Mouse (Mus musculus) spleen, adult 2 months (tissue): ENCODE measurements around the gene Ms4a4a. TPM values are rescaled to one million over a fixed set of nuclear protein-coding genes. Genes with fewer than 3 reads are reported as not detected.

Experiments used
- DNase-seq, 2 experiments: peaks; one replicate each; pipeline versions ENCODE4 v3.0.0 to v3.0.0-alpha.2; 2012 to 2021; ENCODE audit warnings: low spot score in 2 of 2, low read depth in 1 of 2
- H3K27ac ChIP-seq: fragments of 200-500 bp; 2 replicates; pipeline ENCODE4 v1.5.1; 2012; ENCODE audit warnings: low read length, inconsistent platforms; ENCODE audit not compliant: insufficient read depth
- H3K27me3 ChIP-seq: fragments of 200-500 bp; 2 replicates; pipeline ENCODE4 v1.6.1; 2012; ENCODE audit warnings: mild to moderate bottlenecking, moderate library complexity, low read length, inconsistent platforms; ENCODE audit not compliant: control insufficient read depth, insufficient read depth
- H3K36me3 ChIP-seq: fragments of 200-500 bp; 2 replicates; pipeline ENCODE4 v1.6.1; 2012; ENCODE audit warnings: mild to moderate bottlenecking, low read length, inconsistent platforms; ENCODE audit not compliant: control insufficient read depth, insufficient read depth
- H3K4me1 ChIP-seq: fragments of 200-500 bp; 2 replicates; pipeline ENCODE4 v1.6.1; 2011; ENCODE audit warnings: inconsistent platforms; ENCODE audit not compliant: control insufficient read depth, insufficient read depth, insufficient read length
- H3K4me3 ChIP-seq: fragments of 200-500 bp; 2 replicates; pipeline ENCODE4 v1.5.1; 2011; ENCODE audit warnings: mild to moderate bottlenecking, inconsistent platforms; ENCODE audit not compliant: insufficient read depth, insufficient read length; ENCODE audit errors: extremely low read depth
- CTCF ChIP-seq: fragments of 200-500 bp; IDR thresholded peaks from 2 replicates; pipeline ENCODE4 v1.5.1; 2011; ENCODE audit warnings: mild to moderate bottlenecking, inconsistent platforms; ENCODE audit not compliant: insufficient read depth, insufficient read length, insufficient replicate concordance; ENCODE audit errors: extremely low read depth
- POLR2A ChIP-seq: fragments of 200-500 bp; IDR thresholded peaks from 2 replicates; pipeline ENCODE4 v1.6.1; 2011; ENCODE audit warnings: low read depth, low read length, inconsistent platforms
- WGBS: fragments of 180-500 bp; shearing (Covaris S2); methylation state at CpG from one replicate; pipeline ENCODE4 v1.1.7; 2018; 5-methylcytosine and 5-hydroxymethylcytosine counted together
- polyA plus RNA-seq: library from polyadenylated mRNA; depleted of rRNA; stranded (reverse); fragments of >200 nt; gene quantifications from 2 replicates; pipeline ENCODE4 v1.2.3, GENCODE M21; 2012

Gene Ms4a4a
- polyA plus RNA-seq, 1 experiment = 0.83 TPM

DNA sequence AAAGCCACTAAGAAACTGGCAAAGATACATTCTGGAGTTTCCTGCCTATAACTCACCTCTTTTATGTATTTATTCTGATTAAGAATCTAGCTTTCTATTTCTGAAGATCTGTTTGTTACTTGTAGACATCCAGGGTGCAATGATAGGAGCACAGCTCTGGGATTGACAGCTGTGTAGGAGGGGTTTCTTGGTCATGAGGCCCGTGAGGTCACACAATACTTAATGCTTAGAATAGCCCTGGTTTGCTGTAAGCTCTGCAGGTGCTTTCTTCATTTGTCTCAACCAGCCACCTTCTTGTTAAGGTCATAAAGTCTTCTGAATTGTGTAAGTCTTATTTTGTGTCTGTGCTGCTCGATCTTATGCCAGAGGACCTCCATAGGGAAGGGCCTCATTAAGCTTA is 13.6 kb downstream of the Ms4a4a start:
- H3K36me3 ChIP-seq = no peaks in the 10 kb centered on the region
- H3K4me3 ChIP-seq = peak overlapping the region; percentile 25
- TF ChIP-seq CTCF (no peak), POLR2A (peak; percentile 25)
- DNase-seq = peak in 1 of 2 experiments; percentile 76
- peaks cover 5% of the 10 kb centered on the region for H3K4me1 ChIP-seq
- peak overlapping the region; percentile 86 for H3K27ac ChIP-seq
- H3K27me3 ChIP-seq = no peaks in the 10 kb centered on the region
- WGBS = 62% methylated on average over 2 of the region's 2 CpGs

DNA sequence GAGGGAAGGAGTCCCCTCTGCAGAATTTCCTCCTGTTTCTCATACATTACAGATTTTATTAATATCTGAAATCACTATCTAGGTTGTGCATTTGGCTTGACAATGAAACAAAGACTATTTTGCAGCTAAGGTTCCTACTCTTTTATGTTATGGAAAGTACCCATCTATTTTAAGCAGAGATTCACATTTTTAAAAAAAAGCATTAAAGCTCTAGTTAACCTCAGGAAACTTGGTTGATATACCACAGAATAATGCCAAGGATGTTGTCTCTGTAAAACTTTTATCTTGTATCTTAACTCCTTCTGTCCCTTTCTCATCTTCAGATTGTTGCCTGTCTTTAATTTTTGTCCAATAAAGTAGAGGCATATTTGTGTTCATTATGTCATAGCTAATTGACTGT is 20.4 kb downstream of the Ms4a4a start:
- DNase-seq = no peak
- Histone ChIP-seq H3K4me3 (no peak overlapping the region), H3K27me3 (no peaks in the 10 kb centered on the region), H3K4me1 (peaks cover 11% of the 10 kb centered on the region), H3K27ac (peak overlapping the region; percentile 75), H3K36me3 (no peaks in the 10 kb centered on the region)
- no peak for TF ChIP-seq POLR2A
- no peak for TF ChIP-seq CTCF

DNA sequence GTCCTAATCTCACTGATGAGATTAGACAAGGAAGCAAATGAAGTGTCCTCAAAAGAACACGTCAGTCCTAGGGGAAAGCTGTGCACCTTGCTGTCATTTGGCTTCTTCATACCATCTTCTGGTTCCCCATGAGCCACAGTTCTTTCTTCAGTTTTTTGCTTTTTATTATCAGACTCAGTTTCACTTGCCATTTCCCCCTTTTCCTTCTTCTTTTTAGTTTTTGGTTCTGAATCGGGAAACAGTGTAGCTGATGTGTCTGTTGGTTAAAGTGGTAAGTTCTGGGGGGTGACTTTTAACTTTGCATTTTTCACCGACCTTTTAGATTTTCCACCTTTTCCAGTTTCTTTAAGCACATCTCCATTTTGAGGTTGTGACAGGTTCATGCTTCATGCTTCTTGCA is 29.2 kb downstream of the Ms4a4a start, which contains the start of gene Ms4a4c:
Ms4a4c (plus strand) TSS at position 244 of the 400 bp plus-strand sequence.
- TF ChIP-seq POLR2A = no peak
- TF ChIP-seq CTCF = no peak
- DNase-seq = no peak
- H3K36me3 ChIP-seq = no peaks in the 10 kb centered on the region
- peak within 1 kb of the TSS; percentile 40 for H3K27ac ChIP-seq
- WGBS = 23% methylated on average over 3 of the region's 3 CpGs
- no peaks in the 10 kb centered on the region for H3K27me3 ChIP-seq
- H3K4me1 ChIP-seq = peaks cover 13% of the 10 kb centered on the region
- H3K4me3 ChIP-seq = no peak within 1 kb of the TSS

DNA sequence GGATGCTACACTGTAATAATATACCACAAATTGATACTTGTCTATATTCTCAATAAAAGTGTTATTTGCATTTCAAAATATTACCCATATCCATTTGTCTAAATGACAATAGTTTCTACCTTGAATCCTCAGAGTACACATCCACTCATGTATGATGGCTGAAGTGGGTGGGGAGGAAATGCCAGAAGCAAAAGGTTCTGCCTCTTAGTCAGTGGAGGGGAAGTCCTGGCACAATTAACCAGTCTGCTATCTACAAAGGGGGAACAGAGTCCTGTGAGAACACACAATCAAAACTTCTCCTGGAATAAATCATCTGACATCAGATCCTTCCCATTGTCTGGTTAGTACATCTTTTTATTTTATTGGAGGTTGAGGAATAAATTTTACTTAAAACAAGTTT is 32.1 kb downstream of the Ms4a4a start:
- no peaks in the 10 kb centered on the region for H3K27me3 ChIP-seq
- peaks cover 16% of the 10 kb centered on the region for H3K4me1 ChIP-seq
- peak overlapping the region; percentile 28; the same call in 1 of the 2 replicates for H3K4me3 ChIP-seq
- no peak for TF ChIP-seq CTCF
- peak; percentile 22 for TF ChIP-seq POLR2A
- peak; percentile 49 to 59 for DNase-seq
- H3K27ac ChIP-seq = no peak overlapping the region
- H3K36me3 ChIP-seq = no peaks in the 10 kb centered on the region

- DNase-seq = no peak
- Histone ChIP-seq H3K36me3 (no peaks in the 10 kb centered on the region), H3K4me3 (peak overlapping the region; percentile 47), H3K4me1 (peaks cover 20% of the 10 kb centered on the region), H3K27me3 (no peaks in the 10 kb centered on the region), H3K27ac (peak overlapping the region; percentile 59)
- TF ChIP-seq CTCF = no peak
- TF ChIP-seq POLR2A = no peak
- WGBS = 68% methylated on average over 1 of the region's 1 CpGs
Measured at GRCm38 (mm10) chr19:11408591-11408990, 33.3 kb downstream of the Ms4a4a start.

GRCm38 (mm10) chr19:11411640-11412039 is 36.3 kb downstream of the Ms4a4a start:
- H3K4me1 ChIP-seq = peaks cover 14% of the 10 kb centered on the region
- peaks cover 4% of the 10 kb centered on the region; the same call in 1 of the 2 replicates for H3K36me3 ChIP-seq
- DNase-seq = peak in 1 of 2 experiments; percentile 50
- TF ChIP-seq CTCF (no peak), POLR2A (peak; percentile 56; the same call in 1 of the 2 replicates)
- WGBS = 5% methylated on average over 1 of the region's 1 CpGs
- H3K27ac ChIP-seq = peak overlapping the region; percentile 96
- no peaks in the 10 kb centered on the region for H3K27me3 ChIP-seq
- peak overlapping the region; percentile 55 for H3K4me3 ChIP-seq

- 53% methylated on average over 1 of the region's 1 CpGs for WGBS
- H3K4me3 ChIP-seq = 0 out of 2 replicates have a peak overlapping the region, but pooled peaks have one; percentile 3
- peak overlapping the region; percentile 90 for H3K27ac ChIP-seq
- H3K36me3 ChIP-seq = peaks cover 5% of the 10 kb centered on the region; the same call in 1 of the 2 replicates
- DNase-seq = no peak
- no peaks in the 10 kb centered on the region for H3K27me3 ChIP-seq
- no peak for TF ChIP-seq POLR2A
- no peak for TF ChIP-seq CTCF
- H3K4me1 ChIP-seq = peaks cover 11% of the 10 kb centered on the region; the same call in 1 of the 2 replicates
Measured at GRCm38 (mm10) chr19:11414084-11414483, 38.8 kb downstream of the Ms4a4a start.
